Mouse (Mus musculus): ENCODE results near the gene Pm20d1.

DNA sequence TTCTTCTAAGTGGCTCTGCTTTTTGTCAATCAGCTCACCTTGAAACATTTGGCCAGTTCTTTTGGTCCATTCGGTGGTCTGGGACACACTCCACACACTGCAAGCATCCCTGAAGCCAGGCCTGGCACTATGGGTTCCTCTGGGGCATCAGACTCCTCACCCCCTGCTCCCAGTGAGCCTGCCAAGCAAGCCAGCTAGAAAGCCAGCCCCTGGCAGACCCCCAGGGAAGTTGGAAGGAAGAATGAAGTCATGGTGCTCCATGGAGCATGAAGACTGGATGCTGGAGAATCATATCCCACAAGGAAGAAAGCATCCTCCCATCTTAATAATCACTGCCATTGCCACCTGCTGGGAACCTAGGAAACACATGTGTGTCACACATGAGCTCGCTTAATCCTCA lies 48.5 kb upstream of the Pm20d1 start:
- no peak for TF ChIP-seq CTCF (IDR thresholded peaks at IDR 0.05; ENCODE audit: low read depth, low read length)
- no peak for TF ChIP-seq POLR2A (IDR thresholded peaks at IDR 0.05; ENCODE audit: insufficient read depth, low read length)
- TF ChIP-seq EP300 (IDR thresholded peaks at IDR 0.05; ENCODE audit: insufficient read depth, low read depth, low read length) = no peak
